ENCODE assay signal across 25 mouse cellular contexts in genomic region chr16:20179406-20180175, GRCm38 (mm10). TPM values are rescaled to one million over a fixed set of nuclear protein-coding genes. Genes with fewer than 3 reads are reported as not detected.
DNase-seq lines count a peak whose midpoint lies in the region; ATAC-seq and TF ChIP-seq lines count a peak whose summit lies in the region.
"Had no signal": no experiment of that assay in that cellular context is flagged by ENCODE, and none has a peak within 500 bp of the region (broad histone marks: within the 10 kb centered on the region; RNA-seq: fewer than 3 reads in every experiment).

No protein-coding gene starts in this region.

- no peak for ATAC-seq in heart, embryonic 11.5 days (replicated peaks; ENCODE audit: insufficient number of reproducible peaks, low FRiP score, low TSS enrichment)
- ATAC-seq in liver, embryonic 14.5 days (ENCODE audit: insufficient read depth): no peak
- ATAC-seq in liver, postnatal 0 days: no peak
- ATAC-seq: forebrain, embryonic 16.5 days had no signal

- no peaks in the 10 kb centered on the region for H3K27me3 ChIP-seq in heart, adult 2 months (ENCODE audit: control insufficient read depth, insufficient read depth, low read length)
- H3K27me3 ChIP-seq in heart, embryonic 11.5 days (ENCODE audit: control insufficient read depth, insufficient read depth, low read length): no peaks in the 10 kb centered on the region
- no peaks in the 10 kb centered on the region for H3K27me3 ChIP-seq in liver, embryonic 14.5 days (ENCODE audit: control insufficient read depth, insufficient read depth, low read length)
- H3K27me3 ChIP-seq in liver, postnatal 0 days (ENCODE audit: insufficient read depth, low read length): no peaks in the 10 kb centered on the region
- no peaks in the 10 kb centered on the region for H3K27me3 ChIP-seq in MEL (ENCODE audit: control insufficient read depth in 1 of 2, insufficient read depth in 2 of 2, low read length in 2 of 2)
- H3K27me3 ChIP-seq: limb, embryonic 12.5 days; liver, embryonic 13.5 days; neural tube, embryonic 15.5 days had no signal

- H3K36me3 ChIP-seq in heart, adult 2 months (ENCODE audit: control insufficient read depth, insufficient read depth, low read length): no peaks in the 10 kb centered on the region; the same call in 1 of the 2 replicates
- peaks cover 23% of the 10 kb centered on the region for H3K36me3 ChIP-seq in heart, embryonic 11.5 days (ENCODE audit: control insufficient read depth, insufficient read depth, low read length)
- peaks cover 3% of the 10 kb centered on the region for H3K36me3 ChIP-seq in liver, embryonic 14.5 days (replicated peaks; ENCODE audit: control insufficient read depth, insufficient read depth, low read depth)
- peaks cover 25% of the 10 kb centered on the region for H3K36me3 ChIP-seq in liver, postnatal 0 days (replicated peaks; ENCODE audit: insufficient read depth, low read length)
- no peaks in the 10 kb centered on the region; a peak in 2 of 4 replicates for H3K36me3 ChIP-seq in MEL (ENCODE audit: control insufficient read depth in 1 of 2, insufficient read depth in 2 of 2, low read length in 2 of 2)

- 88% methylated on average over 23 of the region's 23 CpGs for WGBS in heart, adult 2 months
- 80% methylated on average over 23 of the region's 23 CpGs for whole genome bisulfite sequencing in heart, embryonic 11.5 days (ENCODE audit: insufficient replicate concordance)
- WGBS in liver, embryonic 14.5 days (ENCODE audit: insufficient replicate concordance): 83% methylated on average over 23 of the region's 23 CpGs
- WGBS in liver, postnatal 0 days (ENCODE audit: insufficient replicate concordance): 88% methylated on average over 23 of the region's 23 CpGs

- no peak overlapping the region for H3K4me2 ChIP-seq in heart, embryonic 11.5 days
- no peak overlapping the region for H3K4me2 ChIP-seq in liver, embryonic 14.5 days (ENCODE audit: low read depth)
- no peak overlapping the region for H3K4me2 ChIP-seq in liver, postnatal 0 days (ENCODE audit: low read depth, low read length)
- H3K4me2 ChIP-seq: limb, embryonic 12.5 days; liver, embryonic 13.5 days; neural tube, embryonic 15.5 days had no signal

- H3K4me1 ChIP-seq in heart, adult 2 months (ENCODE audit: control insufficient read depth, insufficient read depth, low read length): no peaks in the 10 kb centered on the region
- H3K4me1 ChIP-seq in heart, embryonic 11.5 days (ENCODE audit: control insufficient read depth, insufficient read depth, low read length): no peaks in the 10 kb centered on the region
- H3K4me1 ChIP-seq in liver, embryonic 14.5 days (replicated peaks; ENCODE audit: control insufficient read depth in 2 of 2, insufficient read depth in 2 of 2, low read length in 1 of 2): no peaks in the 10 kb centered on the region
- H3K4me1 ChIP-seq in liver, postnatal 0 days (ENCODE audit: insufficient read depth): no peaks in the 10 kb centered on the region
- H3K4me1 ChIP-seq in MEL (ENCODE audit: control insufficient read depth in 1 of 2, insufficient read depth in 2 of 2, low read length in 2 of 2): no peaks in the 10 kb centered on the region
- H3K4me1 ChIP-seq: embryonic facial prominence, embryonic 10.5 days; heart, embryonic 10.5 days; hindbrain, embryonic 10.5 days; limb, embryonic 12.5 days; liver, embryonic 13.5 days; midbrain, embryonic 10.5 days; neural tube, embryonic 15.5 days had no signal

- TF ChIP-seq POLR2A in heart, adult 2 months (IDR thresholded peaks at IDR 0.05; ENCODE audit: insufficient read depth, low read depth, low read length): no peak
- TF ChIP-seq POLR2A in MEL (IDR thresholded peaks at IDR 0.05; ENCODE audit: control insufficient read depth in 1 of 2, insufficient read depth in 1 of 2, low read depth in 1 of 2, low read length in 2 of 2, poor library complexity in 1 of 2): no peak

- H3K4me3 ChIP-seq in heart, adult 2 months: no peak overlapping the region
- no peak overlapping the region for H3K4me3 ChIP-seq in heart, embryonic 11.5 days (ENCODE audit: low read depth, low read length)
- no peak overlapping the region for H3K4me3 ChIP-seq in liver, embryonic 14.5 days (ENCODE audit: insufficient read depth in 1 of 2, low read depth in 2 of 2, low read length in 2 of 2)
- H3K4me3 ChIP-seq in liver, postnatal 0 days (ENCODE audit: low read depth, low read length): no peak overlapping the region
- H3K4me3 ChIP-seq in MEL (ENCODE audit: control insufficient read depth in 1 of 2, insufficient read depth in 1 of 2, low read depth in 2 of 2, low read length in 2 of 2): no peak overlapping the region
- H3K4me3 ChIP-seq: embryonic facial prominence, embryonic 10.5 days; heart, embryonic 10.5 days; hindbrain, embryonic 10.5 days; limb, embryonic 12.5 days; liver, embryonic 13.5 days; midbrain, embryonic 10.5 days; neural tube, embryonic 15.5 days had no signal

- no peaks in the 10 kb centered on the region for H3K9me3 ChIP-seq in heart, embryonic 11.5 days (replicated peaks; ENCODE audit: control insufficient read depth, low read length)
- no peaks in the 10 kb centered on the region for H3K9me3 ChIP-seq in liver, embryonic 14.5 days (ENCODE audit: control insufficient read depth, low read length)
- no peaks in the 10 kb centered on the region for H3K9me3 ChIP-seq in liver, postnatal 0 days (ENCODE audit: low read length)
- no peaks in the 10 kb centered on the region for H3K9me3 ChIP-seq in MEL (replicated peaks; ENCODE audit: insufficient read depth, low read length)
- H3K9me3 ChIP-seq: embryonic facial prominence, embryonic 10.5 days; heart, embryonic 10.5 days; hindbrain, embryonic 10.5 days; limb, embryonic 12.5 days; liver, embryonic 13.5 days; midbrain, embryonic 10.5 days; neural tube, embryonic 15.5 days had no signal

- no peaks in the 10 kb centered on the region for H3K79me2 ChIP-seq in heart, adult 2 months (replicated peaks; ENCODE audit: control insufficient read depth, insufficient read depth, low read length)
- H3K79me2 ChIP-seq in MEL (ENCODE audit: control insufficient read depth, insufficient read depth, low read length, poor library complexity): no peaks in the 10 kb centered on the region

- no peak for TF ChIP-seq EP300 in heart, adult 2 months (IDR thresholded peaks at IDR 0.05; ENCODE audit: insufficient read depth, low read depth, low read length)
- no peak for TF ChIP-seq EP300 in liver, embryonic 14.5 days (IDR thresholded peaks at IDR 0.05; ENCODE audit: low read depth)
- TF ChIP-seq EP300 in liver, postnatal 0 days (IDR thresholded peaks at IDR 0.05; ENCODE audit: low read depth): no peak
- no peak for TF ChIP-seq EP300 in MEL (IDR thresholded peaks at IDR 0.05; ENCODE audit: low read depth in 1 of 2, low read length in 2 of 2)

- no peak overlapping the region for H3K9ac ChIP-seq in heart, adult 2 months (ENCODE audit: low read depth, low read length)
- H3K9ac ChIP-seq in heart, embryonic 11.5 days (ENCODE audit: low read depth, low read length): no peak overlapping the region
- no peak overlapping the region for H3K9ac ChIP-seq in liver, embryonic 14.5 days (replicated peaks)
- H3K9ac ChIP-seq in liver, postnatal 0 days (replicated peaks): no peak overlapping the region
- H3K9ac ChIP-seq in MEL (ENCODE audit: control insufficient read depth, low read depth, low read length, poor library complexity, severe bottlenecking): no peak overlapping the region
- H3K9ac ChIP-seq: limb, embryonic 12.5 days; liver, embryonic 13.5 days; neural tube, embryonic 15.5 days had no signal

- TF ChIP-seq CTCF in heart, adult 2 months (IDR thresholded peaks at IDR 0.05): peak; percentile 15; the same call in 1 of the 2 replicates
- TF ChIP-seq CTCF in liver, embryonic 14.5 days (IDR thresholded peaks at IDR 0.05; ENCODE audit: low read depth): peak; percentile 39
- TF ChIP-seq CTCF in liver, postnatal 0 days (IDR thresholded peaks at IDR 0.05; ENCODE audit: low read depth): no peak
- peak in 2 of 3 experiments; percentile 39 to 65; a peak in 4 of 6 replicates for TF ChIP-seq CTCF in MEL (IDR thresholded peaks at IDR 0.05 in 2 of 3, conservative IDR thresholded peaks at IDR 0.05 in 1 of 3; ENCODE audit: control insufficient read depth in 1 of 3, insufficient read depth in 1 of 3, low read depth in 2 of 3, low read length in 3 of 3, poor library complexity in 1 of 3, severe bottlenecking in 1 of 3)

- intact Hi-C loops in heart, adult 2 months (cut with DNase I): loop anchor here (10.0 kb wide), 1 partner anchor 455 kb away; no protein-coding TSS in a partner anchor
- intact Hi-C loops in left cerebral cortex, postnatal 36 days (cut with DNase I): no loop called here

- H3K27ac ChIP-seq in heart, adult 2 months: no peak overlapping the region
- no peak overlapping the region for H3K27ac ChIP-seq in heart, embryonic 11.5 days (ENCODE audit: low read depth, low read length)
- no peak overlapping the region for H3K27ac ChIP-seq in liver, embryonic 14.5 days
- no peak overlapping the region for H3K27ac ChIP-seq in liver, postnatal 0 days (ENCODE audit: low read depth)
- no peak overlapping the region for H3K27ac ChIP-seq in MEL (ENCODE audit: control insufficient read depth, low read depth, low read length)
- H3K27ac ChIP-seq: embryonic facial prominence, embryonic 10.5 days; heart, embryonic 10.5 days; hindbrain, embryonic 10.5 days; limb, embryonic 12.5 days; liver, embryonic 13.5 days; macrophage; midbrain, embryonic 10.5 days; neural tube, embryonic 15.5 days had no signal

- TF ChIP-seq RAD21 in MEL (IDR thresholded peaks at IDR 0.05; ENCODE audit: low read depth, low read length): no peak

- DNase-seq in heart, adult 2 months: no peak
- no peak for DNase-seq in liver, embryonic 14.5 days (ENCODE audit: low read depth in 3 of 3, low spot score in 3 of 3)
- no peak for DNase-seq in liver, postnatal 0 days
- peak; percentile 28 for DNase-seq in MEL (ENCODE audit: low read depth, low spot score)
- DNase-seq in c-Kit-positive CD71-positive TER-119-positive erythroid progenitor cells, embryonic 14.5 days (ENCODE audit: low spot score): no peak
- no peak for DNase-seq in left cerebral cortex, postnatal 36 days (ENCODE audit: low spot score in 2 of 2)
- DNase-seq: adrenal gland, postnatal 25 days; cerebellum, adult 11 months; cerebellum, postnatal 10 days; heart, postnatal 10 days; kidney, adult 2 months; kidney, postnatal 10 days; layer of hippocampus, postnatal 36 days; liver, embryonic 13.5 days; thymus, adult 2 months; thymus, postnatal 4 days had no signal

TF ChIP-seq in MEL, 35 proteins besides CTCF, POLR2A, EP300 and RAD21 (continues in another document):
- no peak for TF ChIP-seq KAT2A (conservative IDR thresholded peaks at IDR 0.05; ENCODE audit: low read depth, low read length)

RNA-seq across cellular contexts. Expression of gene Yeats2, which starts 38.7 kb away (rescaled TPM):
- 1 to 10 TPM; 7.7 to 8.7 TPM for total RNA-seq in heart, adult 2 months (2021)
- polyA plus RNA-seq in heart, adult 2 months (2012; rRNA removed): 7.2 and 15.4 TPM in 2 replicates
- 22.3 and 24.7 TPM in 2 replicates for polyA plus RNA-seq in heart, embryonic 11.5 days (2014; fragmentation: Nextera tagmentation; extraction: Ambion mirVana)
- 6.1 and 7.6 TPM in 2 replicates for polyA plus RNA-seq in liver, embryonic 14.5 days (2012; rRNA removed)
- 3.0 and 4.5 TPM in 2 replicates for polyA plus RNA-seq in liver, embryonic 14.5 days (2014; fragmentation: Nextera tagmentation; extraction: Ambion mirVana)
- 1.6 and 2.0 TPM in 2 replicates for polyA plus RNA-seq in liver, postnatal 0 days (2015; fragmentation: Nextera tagmentation; extraction: Ambion mirVana)
- 12.7 and 13.3 TPM in 2 replicates for total RNA-seq in MEL (2012; rRNA removed)
- 10 to 100 TPM in 1 of 2 experiments, not detected in 1; 23.2 TPM for polyA plus RNA-seq in MEL (2012; ENCODE audit: insufficient read depth in 1 of 2, insufficient read length in 2 of 2, low read depth in 1 of 2, low replicate concordance in 2 of 2, missing spikeins in 1 of 2)
- total RNA-seq in left cerebral cortex, postnatal 36 days (2021): 10 to 100 TPM; 28.9 to 41.3 TPM
